Mouse (Mus musculus): Measurements from ENCODE around the gene Tfcp2l1.

The Tfcp2l1 gene

DNA sequence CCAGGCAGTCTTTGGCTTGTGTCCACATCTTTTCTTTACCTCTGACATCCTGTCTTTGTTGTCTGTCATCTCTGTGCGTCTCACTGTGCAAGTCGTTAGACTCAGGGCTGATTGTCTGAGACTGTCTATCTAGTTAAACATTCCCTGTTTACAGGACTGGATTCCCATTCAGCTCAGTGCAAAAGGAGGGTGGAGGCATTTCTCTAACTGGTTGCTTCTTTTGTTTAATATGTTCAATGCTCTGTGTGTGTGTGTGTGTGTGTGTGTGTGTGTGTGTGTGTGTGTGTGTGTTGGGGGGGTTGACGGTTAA, 23.0 kb downstream of the Tfcp2l1 start:
- DNase-seq (ENCODE audit: low spot score): no peak

DNA sequence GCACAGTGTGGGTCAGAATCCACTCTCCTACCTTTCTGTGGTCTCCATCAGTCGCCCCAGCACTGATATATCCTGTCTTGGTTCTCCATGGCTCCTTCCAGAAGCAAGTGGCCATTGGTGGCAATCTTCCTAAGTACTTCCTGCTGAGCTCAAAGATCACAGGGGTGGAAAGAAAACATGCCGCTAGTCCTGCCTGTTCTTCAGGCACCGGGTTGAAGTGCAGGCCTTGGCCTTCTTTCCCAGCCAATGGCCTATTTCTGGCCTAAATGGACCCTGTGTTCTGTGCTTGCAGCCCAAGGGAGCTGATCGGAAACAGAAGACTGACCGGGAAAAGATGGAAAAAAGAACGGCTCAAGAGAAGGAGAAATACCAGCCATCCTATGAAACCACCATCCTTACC, 31.0 kb downstream of the Tfcp2l1 start:
- no peak for DNase-seq (ENCODE audit: low spot score)

DNA sequence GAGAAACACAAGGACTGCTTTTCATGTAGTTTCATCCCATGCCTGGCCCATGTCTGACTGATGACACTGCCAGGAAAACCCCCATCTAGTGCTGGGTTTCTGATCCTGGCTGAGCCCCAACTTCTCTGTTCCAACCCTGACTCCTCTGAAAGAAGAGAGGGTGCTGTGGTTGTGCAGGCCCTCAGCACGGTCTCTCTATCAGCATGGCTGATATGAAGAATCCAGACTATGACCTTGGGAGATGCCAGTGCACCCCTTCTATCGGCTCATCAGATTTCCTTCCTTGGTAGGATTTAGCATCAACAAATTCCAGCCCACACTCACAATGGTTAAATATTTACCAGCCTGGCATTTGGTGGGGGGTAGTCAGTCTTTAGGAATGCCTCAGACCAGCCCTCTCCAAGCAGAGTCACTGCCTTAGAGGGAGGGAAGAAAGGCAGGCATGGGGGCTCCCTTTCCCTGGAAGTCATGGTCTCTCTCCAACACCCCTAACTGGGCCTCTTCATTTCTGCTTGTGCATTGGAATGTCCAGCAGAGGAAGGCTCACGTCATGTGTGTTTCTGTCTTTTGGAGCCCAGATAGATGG, 33.2 kb downstream of the Tfcp2l1 start:
- no peak for DNase-seq (ENCODE audit: low spot score)

DNA sequence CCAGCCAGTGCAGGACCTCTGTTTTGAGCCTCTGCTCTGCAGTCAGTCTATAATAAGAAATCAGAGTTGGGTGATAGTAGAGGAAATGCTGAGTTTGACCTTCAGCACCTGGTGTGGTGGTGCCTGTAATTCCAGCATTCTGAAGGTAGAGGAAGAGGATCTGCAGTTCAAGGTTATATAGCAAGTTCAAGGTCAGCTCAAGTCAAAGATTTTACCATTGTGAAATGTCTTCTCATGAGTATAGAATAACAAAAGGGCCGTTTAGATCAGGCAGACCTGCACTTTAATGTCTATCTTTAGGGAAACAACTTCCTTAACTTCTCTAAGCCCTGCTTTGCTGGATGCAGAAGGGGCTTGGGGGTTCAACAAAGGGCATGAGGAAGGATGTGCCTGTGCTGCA, 35.3 kb downstream of the Tfcp2l1 start:
- DNase-seq (ENCODE audit: low spot score): no peak

DNA sequence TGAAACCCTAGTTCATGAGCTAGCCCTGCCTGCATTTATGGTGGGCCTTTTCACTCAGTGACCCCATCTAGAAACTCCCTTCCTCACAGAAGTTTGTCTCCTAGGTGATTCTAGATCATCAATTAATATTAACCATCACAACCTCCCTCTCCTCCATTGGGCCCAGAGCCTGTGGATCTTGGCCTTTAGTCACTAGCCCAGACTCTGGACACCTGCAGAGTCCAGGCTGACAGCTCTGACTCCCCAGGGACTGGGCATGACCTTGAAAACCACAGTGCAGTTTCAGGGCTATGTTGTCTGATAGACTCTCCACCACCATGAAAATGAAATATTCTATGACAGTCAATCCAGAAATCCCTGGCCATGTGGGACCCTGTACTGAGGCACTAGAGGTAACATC, 39.8 kb downstream of the Tfcp2l1 start:
- DNase-seq (ENCODE audit: low spot score): no peak

DNA sequence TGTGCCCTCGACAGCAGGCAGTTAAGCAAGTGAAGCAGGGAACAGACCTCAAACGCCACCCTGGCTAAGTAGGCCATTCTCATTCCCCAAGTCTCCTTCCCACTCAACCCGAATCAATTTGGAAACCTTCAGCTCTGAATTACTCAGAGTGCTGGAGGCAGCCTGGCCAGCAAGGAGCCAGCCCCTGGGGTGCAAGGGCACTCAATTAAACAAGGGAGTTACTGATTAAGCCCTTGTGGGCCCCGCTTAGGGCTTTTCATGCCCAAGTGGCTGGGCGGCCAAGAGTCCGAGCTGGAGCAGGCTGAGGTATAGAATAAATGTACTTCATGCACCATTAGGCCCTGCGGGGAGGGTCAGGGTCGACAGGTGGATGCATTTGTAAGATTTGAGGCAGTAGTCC, 44.5 kb downstream of the Tfcp2l1 start:
- DNase-seq (ENCODE audit: low spot score): no peak

DNA sequence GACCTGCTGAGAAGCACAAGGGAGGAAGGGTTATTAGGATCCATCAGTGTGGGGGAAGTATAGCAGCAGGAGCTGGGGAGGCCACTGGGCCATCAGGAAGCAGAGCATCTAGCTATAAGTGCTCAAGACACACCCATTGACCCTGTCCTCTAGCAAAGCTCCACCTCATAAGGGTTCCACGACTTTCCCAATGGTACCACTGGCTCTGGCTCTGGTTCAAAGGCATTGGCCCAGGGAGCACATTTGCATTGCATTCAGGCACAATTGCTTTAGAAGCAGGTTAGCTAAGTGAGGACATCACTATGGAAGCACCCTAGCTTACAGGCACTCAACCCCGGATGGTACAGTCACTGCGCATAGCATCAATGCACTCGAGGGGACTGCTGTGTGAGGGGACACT, 46.4 kb downstream of the Tfcp2l1 start:
- DNase-seq (ENCODE audit: low spot score): no peak

DNA sequence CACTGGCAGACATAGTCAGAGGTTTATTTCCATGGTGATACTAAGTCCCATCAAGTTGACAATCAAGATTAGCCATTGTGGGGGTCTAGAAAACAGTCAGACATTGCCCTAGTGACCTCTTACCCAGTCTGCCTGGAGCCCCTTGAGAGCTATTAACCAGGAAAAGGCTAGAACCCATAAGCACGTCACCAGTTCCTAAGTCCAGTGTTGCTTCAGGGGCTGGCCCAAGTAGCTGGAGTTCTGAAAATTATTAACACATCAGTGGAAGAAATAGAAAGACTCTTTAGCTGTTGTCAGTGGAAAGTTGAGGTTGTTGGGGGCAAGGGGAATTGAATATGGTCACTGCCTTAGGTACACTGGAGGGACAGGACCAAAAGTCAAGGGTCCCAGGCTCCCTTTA, 54.2 kb downstream of the Tfcp2l1 start:
- DNase-seq (ENCODE audit: low spot score): peak; percentile 55

DNA sequence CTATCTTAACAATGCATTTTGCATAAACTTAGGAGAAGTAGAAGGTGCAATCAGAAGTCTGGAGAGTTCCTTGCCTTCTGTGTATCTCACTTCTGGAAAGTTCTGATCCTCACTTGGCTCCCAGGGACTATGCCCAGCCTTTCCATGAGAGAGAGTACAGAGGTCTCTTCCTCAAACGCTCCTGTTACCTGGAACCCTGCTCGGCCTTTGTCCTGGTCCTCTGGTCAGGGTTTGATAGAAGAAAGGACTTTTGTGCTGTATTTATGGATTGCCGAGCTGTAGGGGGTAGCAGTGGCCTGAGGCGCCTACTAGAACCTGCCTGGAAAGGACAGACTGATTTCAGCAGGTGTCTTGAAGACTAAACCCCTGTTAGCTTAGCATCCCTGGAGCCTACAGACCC, 55.9 kb downstream of the Tfcp2l1 start:
- peak; percentile 47 for DNase-seq (ENCODE audit: low spot score)

DNA sequence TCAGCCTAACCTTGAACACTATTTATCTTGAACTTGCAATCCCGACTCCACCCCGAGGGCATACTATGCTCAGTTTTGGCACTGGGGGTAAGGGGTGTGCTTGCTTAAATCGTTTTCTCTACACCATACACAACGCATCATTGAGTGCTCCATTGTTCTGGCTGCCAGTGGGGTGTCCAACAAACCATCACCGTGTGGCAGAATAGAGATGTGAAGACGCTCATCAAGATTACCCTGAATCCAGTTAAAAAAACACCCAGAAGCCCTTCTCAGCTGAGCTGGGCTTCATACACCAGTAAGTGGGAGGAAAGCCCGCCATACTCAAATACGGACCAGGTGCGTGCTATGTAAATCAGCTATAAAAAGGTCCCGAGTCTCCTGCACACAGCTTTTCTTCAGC, 60.0 kb downstream of the Tfcp2l1 start:
- no peak for DNase-seq (ENCODE audit: low spot score)

DNA sequence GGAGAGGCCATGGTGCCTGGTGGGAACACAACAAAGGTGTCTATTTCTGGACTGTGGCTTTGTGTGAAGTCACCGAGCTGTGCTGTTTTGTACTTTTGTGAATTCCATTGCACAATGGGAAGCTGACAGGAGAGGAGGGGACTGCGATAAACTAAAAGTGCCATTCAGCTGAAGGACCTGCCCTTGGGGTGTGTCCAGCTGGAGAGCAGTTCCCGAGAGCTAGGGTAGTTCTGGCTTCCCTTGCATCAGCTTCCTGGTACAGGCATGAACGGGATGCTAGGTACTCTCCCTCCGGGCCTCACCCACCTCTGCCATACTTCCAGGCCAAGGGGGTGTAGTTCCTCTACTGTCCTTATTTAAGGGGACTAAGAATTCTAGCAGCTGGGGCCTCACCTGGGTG, 62.1 kb downstream of the Tfcp2l1 start:
- peak; percentile 7 for DNase-seq (ENCODE audit: low spot score)

DNA sequence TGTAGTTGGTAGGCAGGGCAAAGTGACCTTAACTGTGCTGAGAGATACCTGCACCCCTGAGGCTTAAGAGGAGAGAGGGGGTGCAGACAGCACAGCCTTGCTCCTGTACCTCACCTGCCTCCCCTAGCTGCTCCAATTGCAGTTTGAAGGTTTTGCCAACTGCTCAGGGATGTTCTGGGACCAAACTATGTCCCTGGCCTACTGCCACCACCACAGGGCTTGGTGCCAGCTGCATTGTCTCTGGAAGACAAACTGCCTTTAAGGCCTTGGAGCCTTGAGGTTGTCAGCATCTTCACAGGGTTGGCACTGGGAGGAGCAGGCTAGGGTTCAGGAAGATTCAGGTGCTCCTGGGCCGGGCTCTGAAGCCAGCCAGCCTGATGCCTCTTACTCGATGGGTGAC, 66.7 kb downstream of the Tfcp2l1 start:
- DNase-seq (ENCODE audit: low spot score): no peak

DNA sequence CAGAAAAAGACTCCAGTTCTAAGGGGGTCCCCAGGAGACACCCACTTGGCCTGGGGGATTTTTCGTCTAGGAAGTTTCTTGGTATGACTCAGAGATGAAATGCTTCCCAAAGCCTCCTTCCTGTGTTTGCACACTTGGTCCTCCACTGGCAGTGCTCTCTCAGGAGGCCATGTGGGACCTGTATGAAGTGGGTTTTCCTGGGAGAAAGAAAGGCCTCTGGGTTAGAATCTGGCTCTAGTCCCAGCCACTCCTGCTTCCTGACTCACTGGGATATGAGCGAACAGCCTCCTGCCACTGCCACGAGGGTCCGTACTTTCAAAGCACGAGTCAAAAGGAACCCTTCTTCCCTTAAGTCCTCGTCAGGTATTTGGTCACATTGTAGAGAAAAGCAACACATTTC, 70.2 kb downstream of the Tfcp2l1 start:
- DNase-seq (ENCODE audit: low spot score): no peak

DNA sequence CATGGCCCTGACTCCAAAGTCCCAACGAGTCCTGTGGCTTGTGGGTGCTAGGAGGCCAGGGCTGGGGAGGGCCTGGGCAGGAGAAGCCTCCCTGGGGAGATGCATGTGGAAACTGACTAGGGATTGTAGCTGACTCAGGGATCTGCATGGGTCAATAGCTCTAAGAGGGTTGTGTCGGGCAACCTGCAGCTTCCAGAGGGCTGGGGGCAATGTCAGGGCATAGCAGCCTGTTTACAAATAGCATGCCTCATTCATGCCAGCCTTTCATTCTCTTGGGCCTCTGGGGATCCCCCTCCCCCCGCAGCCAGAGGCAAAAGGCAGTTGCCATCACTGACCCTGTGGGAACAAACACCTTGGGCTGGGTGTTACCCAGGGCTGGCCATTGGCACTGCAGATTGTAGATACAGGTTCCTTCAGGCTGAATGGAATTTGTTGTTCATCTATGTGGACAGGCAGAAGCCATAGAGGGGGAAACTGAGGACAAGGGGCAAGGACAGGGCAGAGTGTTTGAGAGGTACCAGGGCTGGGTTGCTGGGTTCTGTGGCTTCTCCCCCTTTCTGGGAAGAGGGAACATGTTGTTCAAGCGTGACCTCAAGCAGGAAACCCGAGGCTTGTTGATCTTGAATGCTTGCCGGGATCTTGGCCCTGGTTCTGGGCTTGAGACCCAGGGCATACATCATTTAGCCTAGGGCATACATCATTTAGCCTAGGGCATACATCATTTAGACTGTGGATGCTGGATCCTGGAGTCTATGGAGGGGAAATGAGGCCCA, 71.6 kb downstream of the Tfcp2l1 start:
- DNase-seq (ENCODE audit: low spot score): no peak

DNA sequence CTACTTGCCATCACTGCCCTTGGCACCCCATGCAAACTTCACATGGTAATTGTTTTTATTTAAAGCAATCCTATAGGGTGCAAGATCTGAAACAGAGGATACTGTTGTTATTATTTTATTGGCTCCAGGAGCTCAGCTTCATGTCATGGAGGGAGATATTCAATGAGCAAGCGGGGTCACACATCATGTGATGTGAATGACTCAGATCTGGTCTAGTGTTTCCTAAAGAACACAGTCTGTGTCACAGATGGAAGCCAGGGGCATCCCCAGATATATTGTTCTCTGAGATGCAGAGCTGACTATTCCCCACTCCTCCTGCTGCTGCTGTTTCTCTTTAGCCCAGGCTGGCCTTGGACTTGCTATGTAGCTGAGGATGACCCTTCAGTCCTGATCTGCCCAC, 72.2 kb downstream of the Tfcp2l1 start:
- no peak for DNase-seq (ENCODE audit: low spot score)

DNA sequence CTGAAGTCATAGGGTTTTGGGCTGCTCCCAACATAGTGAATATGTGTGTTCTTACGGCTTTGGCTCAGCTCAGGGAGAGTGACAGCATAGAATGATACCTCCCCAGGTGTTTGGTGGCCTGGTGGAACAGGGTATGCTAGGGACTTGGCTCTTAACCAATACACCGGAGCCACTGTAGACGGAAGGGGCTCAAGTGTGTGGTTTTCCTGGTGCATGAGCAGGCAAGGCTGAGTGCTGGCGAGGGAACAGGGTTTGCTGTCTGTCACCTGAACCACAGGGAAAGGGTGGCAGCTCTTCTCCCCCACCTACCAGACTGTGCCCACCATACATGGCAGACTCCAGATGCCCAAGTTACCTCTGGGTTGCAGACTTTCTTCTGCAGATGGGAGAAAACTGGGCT, 83.9 kb downstream of the Tfcp2l1 start:
- no peak for DNase-seq (ENCODE audit: low spot score)

DNA sequence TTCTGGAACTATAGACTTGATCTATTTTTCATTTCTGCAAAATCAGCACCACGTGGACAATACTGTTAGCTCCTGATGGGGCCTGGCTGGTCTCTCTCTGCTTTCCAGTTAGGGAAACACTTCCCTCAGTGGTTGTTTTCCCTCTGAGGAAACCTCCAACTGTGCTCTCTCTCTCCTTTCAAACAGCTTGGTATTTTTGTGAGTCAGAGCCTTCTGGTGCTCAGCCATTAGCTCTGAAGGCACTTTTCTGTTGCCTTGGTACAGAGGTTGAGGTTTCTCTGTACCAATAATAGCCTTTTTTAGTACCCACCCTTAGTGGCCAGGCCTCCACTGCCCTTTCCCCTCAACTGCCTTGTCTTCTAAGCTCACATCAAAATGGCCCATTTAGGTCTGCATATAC, 88.5 kb downstream of the Tfcp2l1 start:
- DNase-seq (ENCODE audit: low spot score): no peak

DNA sequence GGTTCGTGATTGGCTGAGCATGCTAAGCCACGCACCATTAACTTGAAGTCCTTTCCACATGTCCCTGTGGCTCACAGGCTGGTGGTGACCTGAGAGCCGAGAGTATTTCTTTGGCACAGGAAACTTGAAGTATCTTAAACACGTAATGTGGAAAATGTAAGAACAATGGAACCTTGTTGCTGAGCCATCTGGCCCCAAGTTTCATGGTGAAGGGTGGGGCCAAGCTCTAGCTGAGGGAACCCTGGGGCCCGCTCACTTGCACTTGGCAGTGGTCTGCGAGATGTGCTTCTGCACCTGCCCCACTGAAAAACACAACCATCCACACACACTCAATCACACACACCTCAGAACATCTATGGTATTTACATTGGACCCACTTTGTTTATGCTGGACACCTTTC, 90.3 kb downstream of the Tfcp2l1 start:
- DNase-seq (ENCODE audit: low spot score): no peak

DNA sequence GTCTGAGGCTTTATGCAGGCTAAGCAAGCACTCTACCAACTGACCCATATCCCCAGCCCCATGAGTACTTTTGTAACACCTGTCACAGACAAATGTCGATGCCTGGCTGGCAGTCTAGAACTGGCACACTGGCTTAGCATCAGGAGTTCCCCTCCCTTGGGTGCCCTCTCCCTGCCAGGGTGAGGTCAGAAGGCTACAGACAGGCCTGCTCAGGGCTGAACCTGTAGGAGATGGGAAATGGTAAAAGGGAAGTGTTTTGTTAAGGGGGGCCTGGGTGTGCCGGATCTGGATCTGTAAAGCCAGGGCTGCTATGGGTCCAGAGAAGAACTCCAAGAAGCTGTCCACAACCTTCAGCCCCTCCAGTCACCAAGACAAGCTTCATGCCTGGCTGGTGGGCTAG, 92.0 kb downstream of the Tfcp2l1 start:
- no peak for DNase-seq (ENCODE audit: low spot score)

DNA sequence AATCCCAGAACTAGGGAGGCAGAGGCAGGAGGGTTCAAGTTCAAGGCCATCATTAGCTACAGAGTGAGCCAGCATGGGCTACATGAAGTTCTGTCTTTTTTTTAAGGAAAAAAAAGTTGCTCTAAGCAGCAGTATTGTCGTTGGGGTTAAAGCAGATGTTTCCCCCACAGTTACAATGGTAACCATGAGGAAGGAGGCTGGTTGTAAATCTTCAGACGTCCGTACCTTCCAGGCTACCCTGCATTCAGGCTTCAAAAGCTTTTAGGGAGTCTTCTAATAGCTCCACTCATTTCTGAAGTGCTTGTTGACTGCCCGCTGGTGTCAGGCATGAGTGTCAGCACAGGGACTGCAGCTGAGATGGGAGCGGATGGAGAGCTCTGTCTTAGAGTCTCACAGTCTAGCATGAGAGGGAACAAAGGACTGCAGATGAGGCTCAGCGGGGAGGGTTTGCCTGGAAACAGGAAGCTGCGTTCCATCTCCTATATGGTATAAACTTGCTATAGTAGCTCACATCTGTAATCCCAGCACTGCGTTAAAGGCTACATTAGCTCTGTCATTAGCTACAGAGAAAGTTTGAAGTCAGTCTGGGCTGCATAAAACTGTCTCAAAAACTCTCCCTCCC, 92.8 kb downstream of the Tfcp2l1 start:
- no peak for DNase-seq (ENCODE audit: low spot score)

DNA sequence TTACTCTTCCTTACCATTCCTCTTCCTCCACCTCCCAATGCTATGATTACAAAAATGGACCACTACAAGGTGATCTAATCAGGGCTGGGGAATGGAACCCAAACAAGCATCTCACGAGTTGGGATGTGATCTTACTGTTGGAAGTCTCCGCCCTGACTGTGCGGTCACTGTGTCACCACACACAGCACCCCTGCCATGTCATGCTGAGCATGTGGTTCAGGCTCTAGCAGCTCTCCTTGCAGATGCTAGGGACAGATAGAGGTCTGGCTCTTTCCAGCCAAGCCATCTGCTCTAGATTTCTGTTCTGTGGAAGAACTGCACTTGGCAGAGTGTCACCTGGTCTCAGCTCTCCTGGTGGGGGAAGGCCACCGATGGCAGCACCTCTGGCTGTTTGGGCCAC, 99.3 kb downstream of the Tfcp2l1 start:
- no peak for DNase-seq (ENCODE audit: low spot score)

DNA sequence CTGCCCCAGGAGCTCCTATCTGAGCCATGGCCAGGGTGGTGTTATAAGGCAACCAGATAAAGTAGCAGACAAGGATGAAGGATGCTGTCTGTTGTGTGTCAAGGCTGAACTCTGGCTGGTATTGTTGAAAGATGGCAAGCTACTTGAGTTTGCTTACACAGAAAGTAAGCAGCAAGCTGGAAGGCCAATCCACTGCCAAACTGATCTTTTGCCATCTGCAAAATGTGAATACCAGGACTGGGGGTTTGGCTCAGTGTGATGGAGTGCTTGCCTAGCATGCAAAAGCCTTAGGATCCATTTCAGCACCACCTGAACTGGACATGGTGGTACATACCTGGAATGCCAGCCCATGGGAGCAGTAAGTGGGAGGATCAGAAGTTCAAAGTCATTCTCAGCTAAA, 101.1 kb downstream of the Tfcp2l1 start:
- no peak for DNase-seq (ENCODE audit: low spot score)

Data from yolk sac, embryonic 10.5 days (tissue).